Mouse (Mus musculus) mesoderm, embryonic 11.5 days (tissue): Measurements from ENCODE around the gene Cnn1.

Experiments used
- DNase-seq: peaks from one replicate; pipeline ENCODE4 v3.0.0-alpha.2; 2012; ENCODE audit warnings: low read depth, low spot score

Gene Cnn1

DNA sequence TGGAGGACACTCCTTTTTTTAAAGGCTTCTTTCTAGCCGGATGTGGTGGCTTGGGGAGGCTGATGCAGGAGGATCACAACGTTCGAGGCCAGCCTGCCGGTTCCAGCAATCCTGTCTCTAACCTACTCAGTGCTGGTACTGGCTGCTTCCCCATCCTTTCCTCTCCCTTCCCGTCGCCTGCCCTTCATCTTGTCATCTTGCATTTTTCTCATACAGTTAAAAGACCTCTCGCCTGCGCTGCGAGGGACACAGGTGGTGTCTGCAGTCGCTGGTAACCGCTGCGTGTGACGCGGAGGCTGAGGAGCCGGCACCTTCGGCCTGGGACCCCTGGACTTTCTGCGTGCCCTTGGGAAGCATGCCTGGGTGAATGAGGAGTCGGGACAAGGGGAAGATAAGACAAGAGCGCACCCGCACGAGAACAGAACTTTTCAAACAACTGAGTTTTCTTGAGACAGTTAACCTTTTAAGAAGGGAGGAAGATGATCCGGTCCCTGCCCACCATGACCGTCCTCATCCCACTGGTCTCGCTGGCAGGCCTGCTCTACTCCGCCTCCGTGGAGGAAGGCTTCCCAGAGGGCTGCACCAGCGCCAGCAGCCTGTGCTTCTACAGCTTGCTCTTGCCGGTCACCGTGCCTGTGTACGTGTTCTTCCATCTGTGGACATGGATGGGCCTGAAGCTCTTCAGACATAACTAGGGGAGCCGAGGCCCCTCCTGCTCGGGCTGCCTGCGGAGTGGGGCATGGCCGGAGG, 58.7 kb downstream of the Cnn1 start:
- DNase-seq: no peak
